Mouse (Mus musculus): ENCODE measurements at regions not wholly inside any gene's neighbourhood (a gene's known extent, or its start where the extent isn't known, plus 50 kb on each side); places are given as distances from the start of the nearest gene placed in this dataset.

DNA sequence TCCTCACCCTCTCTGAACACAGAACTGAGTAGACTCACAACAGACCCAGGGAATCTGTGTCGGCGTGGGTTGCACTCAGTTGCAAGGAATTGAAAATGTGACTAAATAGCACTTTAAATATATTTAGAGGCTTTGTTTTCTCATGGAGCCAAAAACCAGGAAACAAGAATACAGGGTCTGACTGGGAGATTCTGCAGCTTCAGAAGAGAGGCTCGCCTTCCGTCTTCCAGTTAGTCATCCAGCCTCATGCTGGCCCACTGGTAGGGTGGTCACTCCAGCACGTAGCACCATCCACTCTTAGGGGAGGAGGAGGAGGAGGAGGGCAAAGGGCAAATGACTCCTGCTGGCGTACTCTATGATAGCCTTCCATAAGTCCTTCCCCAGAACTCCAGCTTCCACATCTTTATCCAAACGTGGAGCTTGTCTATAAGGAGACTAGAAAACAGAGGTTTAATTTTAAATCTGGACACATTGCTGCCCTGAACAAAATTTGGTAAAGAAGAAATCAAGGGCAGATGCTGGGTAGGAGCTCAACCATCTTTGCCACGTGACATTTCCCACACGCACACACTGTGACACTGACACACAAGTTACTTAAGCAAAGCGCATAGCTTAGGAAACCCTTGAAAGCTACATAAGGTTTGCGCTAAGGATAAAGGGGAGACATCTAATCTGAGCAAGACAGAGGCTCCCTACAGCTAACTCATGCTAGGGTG, 60.8 kb downstream of the Mis18a start:
- no peaks in the 10 kb centered on the region for H3K27me3 ChIP-seq
- H3K4me2 ChIP-seq = no peak overlapping the region
- H3K36me3 ChIP-seq = no peaks in the 10 kb centered on the region
- no peak overlapping the region for H3K4me3 ChIP-seq
- no peak overlapping the region for H3K9ac ChIP-seq
- no peaks in the 10 kb centered on the region for H3K9me3 ChIP-seq
- no peak for ATAC-seq (ENCODE audit: insufficient number of reproducible peaks, insufficient read depth, low FRiP score, low TSS enrichment, low read depth)
- H3K27ac ChIP-seq = no peak overlapping the region
- H3K4me1 ChIP-seq = peaks cover 9% of the 10 kb centered on the region; the same call in 1 of the 2 replicates
- 87% methylated on average over 11 of the region's 11 CpGs for WGBS

DNA sequence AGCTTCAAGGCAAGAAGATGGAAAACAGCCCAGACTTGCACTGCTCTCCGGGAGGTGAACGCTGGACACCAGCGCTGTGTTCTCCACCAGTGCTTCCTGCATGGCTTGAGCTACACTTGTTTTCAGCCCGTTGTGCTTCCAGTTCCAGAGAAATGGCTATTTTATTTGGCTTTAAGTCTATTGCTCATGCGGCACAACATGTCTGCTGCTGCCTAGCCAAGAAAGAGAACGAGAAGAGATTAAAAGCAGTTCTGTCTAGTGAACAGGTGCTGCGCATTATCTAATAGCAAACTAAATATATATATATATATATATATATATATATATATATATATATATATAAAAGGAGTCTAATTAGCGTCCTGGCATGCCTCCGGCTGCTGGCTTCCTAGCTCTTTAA, 63.1 kb downstream of the Mis18a start:
- Histone ChIP-seq H3K27me3 (no peaks in the 10 kb centered on the region), H3K4me1 (peaks cover 9% of the 10 kb centered on the region; the same call in 1 of the 2 replicates), H3K9me3 (no peaks in the 10 kb centered on the region), H3K9ac (no peak overlapping the region), H3K4me2 (no peak overlapping the region), H3K36me3 (no peaks in the 10 kb centered on the region), H3K27ac (no peak overlapping the region), H3K4me3 (no peak overlapping the region)
- 37% methylated on average over 9 of the region's 9 CpGs for WGBS
- ATAC-seq (ENCODE audit: insufficient number of reproducible peaks, insufficient read depth, low FRiP score, low TSS enrichment, low read depth) = no peak

- no peak for ATAC-seq (ENCODE audit: insufficient number of reproducible peaks, insufficient read depth, low FRiP score, low TSS enrichment, low read depth)
- WGBS = 94% methylated on average over 7 of the region's 7 CpGs
- Histone ChIP-seq H3K9ac (no peak overlapping the region), H3K4me2 (no peak overlapping the region), H3K36me3 (no peaks in the 10 kb centered on the region), H3K27me3 (no peaks in the 10 kb centered on the region), H3K4me1 (peaks cover 8% of the 10 kb centered on the region), H3K4me3 (no peak overlapping the region), H3K27ac (no peak overlapping the region), H3K9me3 (no peaks in the 10 kb centered on the region)
These were observed 69.2 kb downstream of the Mis18a start for GRCm38 (mm10) chr16:90658050-90658449.

DNA sequence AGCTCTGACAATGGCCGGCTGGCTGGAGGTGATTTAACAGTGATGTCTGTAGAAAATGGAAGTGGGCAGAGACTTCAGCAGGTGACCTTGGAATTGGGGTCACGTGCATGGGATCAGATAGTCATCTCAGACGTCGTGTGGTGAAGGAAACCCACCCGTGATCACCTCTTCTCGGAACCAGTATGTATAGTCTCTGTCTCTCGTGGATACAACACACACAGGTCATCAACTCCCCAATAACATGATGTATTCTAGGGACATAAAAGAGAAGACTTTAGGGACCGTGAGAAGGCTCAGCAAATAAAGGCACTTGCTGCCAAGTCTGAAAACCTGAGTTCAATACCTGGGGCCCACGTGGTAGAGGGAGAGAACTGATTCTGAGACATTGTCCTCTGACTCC, 70.2 kb downstream of the Mis18a start:
- Histone ChIP-seq H3K9ac (no peak overlapping the region), H3K36me3 (no peaks in the 10 kb centered on the region), H3K9me3 (no peaks in the 10 kb centered on the region), H3K4me1 (peaks cover 8% of the 10 kb centered on the region), H3K27me3 (no peaks in the 10 kb centered on the region), H3K27ac (no peak overlapping the region), H3K4me2 (no peak overlapping the region), H3K4me3 (no peak overlapping the region)
- 65% methylated on average over 9 of the region's 9 CpGs for WGBS
- no peak for ATAC-seq (ENCODE audit: insufficient number of reproducible peaks, insufficient read depth, low FRiP score, low TSS enrichment, low read depth)

DNA sequence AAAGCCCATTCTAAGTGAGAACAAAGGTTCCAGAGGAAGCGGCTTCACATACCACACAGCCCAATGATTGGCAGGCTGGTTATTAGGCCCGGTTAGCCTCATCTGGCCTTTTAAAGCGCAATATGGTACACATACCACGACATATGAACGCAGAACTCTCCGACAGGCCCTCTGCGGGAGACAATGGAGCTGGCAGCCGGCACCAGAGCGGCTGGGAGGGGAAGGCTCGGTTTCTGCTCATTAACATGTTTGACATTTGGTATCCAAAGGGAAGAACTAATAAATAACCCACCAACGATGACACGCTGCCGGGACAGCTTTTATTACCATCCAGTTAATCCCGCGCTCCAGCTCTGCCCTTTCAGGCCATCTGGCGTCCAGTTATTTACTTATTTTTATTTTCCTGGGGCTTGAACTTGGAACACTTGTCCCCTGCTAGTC, 70.6 kb downstream of the Mis18a start:
- H3K27me3 ChIP-seq = no peaks in the 10 kb centered on the region
- 0 out of 2 replicates have a peak overlapping the region, but pooled peaks have one; percentile 5 for H3K27ac ChIP-seq
- no peak overlapping the region for H3K4me3 ChIP-seq
- peaks cover 8% of the 10 kb centered on the region for H3K4me1 ChIP-seq
- no peak overlapping the region for H3K9ac ChIP-seq
- no peaks in the 10 kb centered on the region for H3K36me3 ChIP-seq
- no peak overlapping the region for H3K4me2 ChIP-seq
- no peak for ATAC-seq (ENCODE audit: insufficient number of reproducible peaks, insufficient read depth, low FRiP score, low TSS enrichment, low read depth)
- no peaks in the 10 kb centered on the region for H3K9me3 ChIP-seq
- WGBS = 43% methylated on average over 16 of the region's 16 CpGs

GRCm38 (mm10) chr16:90654853-90655252, 72.4 kb downstream of the Mis18a start:
- H3K36me3 ChIP-seq = no peaks in the 10 kb centered on the region
- H3K9ac ChIP-seq = no peak overlapping the region
- H3K4me2 ChIP-seq = no peak overlapping the region
- no peak overlapping the region for H3K4me3 ChIP-seq
- ATAC-seq (ENCODE audit: insufficient number of reproducible peaks, insufficient read depth, low FRiP score, low TSS enrichment, low read depth) = no peak
- no peak overlapping the region for H3K27ac ChIP-seq
- peaks cover 8% of the 10 kb centered on the region for H3K4me1 ChIP-seq
- 91% methylated on average over 5 of the region's 5 CpGs for WGBS
- no peaks in the 10 kb centered on the region for H3K9me3 ChIP-seq
- H3K27me3 ChIP-seq = no peaks in the 10 kb centered on the region

- H3K36me3 ChIP-seq = no peaks in the 10 kb centered on the region
- no peak overlapping the region for H3K27ac ChIP-seq
- H3K4me3 ChIP-seq = no peak overlapping the region
- 59% methylated on average over 4 of the region's 4 CpGs for WGBS
- peaks cover 8% of the 10 kb centered on the region for H3K4me1 ChIP-seq
- H3K9ac ChIP-seq = no peak overlapping the region
- no peak overlapping the region for H3K4me2 ChIP-seq
- ATAC-seq (ENCODE audit: insufficient number of reproducible peaks, insufficient read depth, low FRiP score, low TSS enrichment, low read depth) = no peak
- no peaks in the 10 kb centered on the region for H3K9me3 ChIP-seq
- H3K27me3 ChIP-seq = no peaks in the 10 kb centered on the region
These were observed 74.4 kb downstream of the Mis18a start for GRCm38 (mm10) chr16:90652821-90653220.

- ATAC-seq (ENCODE audit: insufficient number of reproducible peaks, insufficient read depth, low FRiP score, low TSS enrichment, low read depth) = no peak
- Histone ChIP-seq H3K27ac (no peak overlapping the region), H3K4me3 (no peak overlapping the region), H3K27me3 (no peaks in the 10 kb centered on the region), H3K9me3 (no peaks in the 10 kb centered on the region), H3K36me3 (no peaks in the 10 kb centered on the region), H3K9ac (no peak overlapping the region), H3K4me1 (no peaks in the 10 kb centered on the region), H3K4me2 (no peak overlapping the region)
- 72% methylated on average over 4 of the region's 4 CpGs for WGBS
These were observed 79.0 kb downstream of the Mis18a start for GRCm38 (mm10) chr16:90648161-90648560.

GRCm38 (mm10) chr16:90642671-90643070, 84.5 kb downstream of the Mis18a start:
- Histone ChIP-seq H3K36me3 (no peaks in the 10 kb centered on the region), H3K4me3 (no peak overlapping the region), H3K9me3 (no peaks in the 10 kb centered on the region), H3K4me2 (no peak overlapping the region), H3K9ac (no peak overlapping the region), H3K27ac (no peak overlapping the region), H3K27me3 (no peaks in the 10 kb centered on the region), H3K4me1 (no peaks in the 10 kb centered on the region)
- ATAC-seq (ENCODE audit: insufficient number of reproducible peaks, insufficient read depth, low FRiP score, low TSS enrichment, low read depth) = no peak
- WGBS = 93% methylated on average over 6 of the region's 6 CpGs

- Histone ChIP-seq H3K27me3 (no peaks in the 10 kb centered on the region), H3K27ac (no peak overlapping the region), H3K4me3 (no peak overlapping the region), H3K9ac (no peak overlapping the region), H3K4me2 (no peak overlapping the region), H3K36me3 (no peaks in the 10 kb centered on the region), H3K4me1 (peaks cover 6% of the 10 kb centered on the region), H3K9me3 (0 out of 2 replicates have a peak, but pooled peaks cover 2% of the 10 kb centered on the region)
- WGBS = 42% methylated on average over 12 of the region's 12 CpGs
- no peak for ATAC-seq (ENCODE audit: insufficient number of reproducible peaks, insufficient read depth, low FRiP score, low TSS enrichment, low read depth)
These were observed 92.0 kb downstream of the Mis18a start for GRCm38 (mm10) chr16:90635216-90635615.

GRCm38 (mm10) chr16:90629976-90630375, 97.2 kb downstream of the Mis18a start:
- WGBS = 10% methylated on average over 6 of the region's 6 CpGs

More at GRCm38 (mm10) chr16:90629976-90630375, 97.2 kb downstream of the Mis18a start:
- Histone ChIP-seq H3K9ac (0 out of 2 replicates have a peak overlapping the region, but pooled peaks have one; percentile 32), H3K27me3 (no peaks in the 10 kb centered on the region), H3K4me1 (peaks cover 43% of the 10 kb centered on the region), H3K9me3 (0 out of 2 replicates have a peak, but pooled peaks cover 4% of the 10 kb centered on the region), H3K4me3 (no peak overlapping the region), H3K27ac (peak overlapping the region; percentile 97), H3K36me3 (no peaks in the 10 kb centered on the region), H3K4me2 (peak overlapping the region; percentile 44; the same call in 1 of the 2 replicates)
- 0 out of 2 replicates have a peak, but pooled peaks have one; percentile 43 for ATAC-seq (ENCODE audit: insufficient number of reproducible peaks, insufficient read depth, low FRiP score, low TSS enrichment, low read depth)

All from embryonic facial prominence, embryonic 13.5 days (tissue).